Mouse (Mus musculus): ENCODE data around the gene 5730409E04Rik.

DNA sequence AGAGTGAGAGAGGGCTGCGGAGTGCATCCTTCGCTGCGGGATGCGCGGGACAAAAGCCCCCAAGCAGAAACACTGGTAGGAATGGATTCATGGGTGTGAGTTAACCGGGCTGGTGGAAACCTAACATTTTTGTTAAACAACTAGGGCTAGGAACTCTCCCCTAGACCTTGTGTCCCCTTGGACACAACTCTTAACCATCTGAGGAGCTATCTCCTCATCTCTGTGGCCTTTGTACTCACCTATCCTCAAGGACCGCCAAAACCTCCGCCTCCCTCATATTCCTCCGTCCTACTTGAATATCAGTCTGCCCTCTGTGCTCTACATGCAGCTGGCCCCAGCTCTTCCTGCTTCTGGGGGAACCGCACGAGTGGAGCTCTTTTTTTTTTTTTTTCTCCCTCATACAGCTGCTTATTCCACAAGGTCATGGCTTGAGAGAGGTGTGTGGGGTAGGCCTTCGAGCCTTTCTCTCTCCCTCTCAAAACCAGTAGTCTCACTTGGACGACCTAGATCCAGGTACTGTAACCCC, 10.8 kb downstream of the 5730409E04Rik start:
- TF ChIP-seq CTCF (IDR thresholded peaks at IDR 0.05; ENCODE audit: control insufficient read depth, insufficient read depth, low read length), result no peak
- no peak for TF ChIP-seq POLR2A (IDR thresholded peaks at IDR 0.05; ENCODE audit: borderline replicate concordance, control insufficient read depth, low read depth, low read length)
